Mouse (Mus musculus) kidney, postnatal 0 days (tissue): ENCODE data around the gene Col23a1. TPM values are rescaled to one million over a fixed set of nuclear protein-coding genes. Genes with fewer than 3 reads are reported as not detected.

ENCODE experiments used
- ATAC-seq: fragments of 200-750 bp; cut with Nextera tagmentation; replicated peaks from 2 replicates; pipeline ENCODE4 v1.8.0; 2017; ENCODE audit warnings: low read depth, moderate number of reproducible peaks, moderate TSS enrichment, moderate library complexity; ENCODE audit not compliant: low FRiP score
- DNase-seq: peaks from one replicate; pipeline ENCODE4 v3.0.0-alpha.2; 2016; ENCODE audit warnings: low spot score
- H3K27ac ChIP-seq: fragments of 300-500 bp; sonication (generic); 2 replicates; pipeline ENCODE4 v1.5.1; 2014; ENCODE audit warnings: mild to moderate bottlenecking
- H3K27me3 ChIP-seq: fragments of 300-500 bp; sonication (generic); 2 replicates; pipeline ENCODE4 v1.6.1; 2014; ENCODE audit warnings: low read length, mixed read lengths; ENCODE audit not compliant: insufficient read depth
- H3K36me3 ChIP-seq: fragments of 300-500 bp; sonication (generic); 2 replicates; pipeline ENCODE4 v1.6.1; 2014; ENCODE audit warnings: low read length, mixed read lengths; ENCODE audit not compliant: insufficient read depth
- H3K4me1 ChIP-seq: fragments of 300-500 bp; sonication (generic); replicated peaks from 2 replicates; pipeline ENCODE4 v1.6.1; 2014; ENCODE audit warnings: antibody characterized with exemption, low read length, mixed read lengths; ENCODE audit not compliant: insufficient read depth
- H3K4me2 ChIP-seq: fragments of 300-500 bp; sonication (generic); 2 replicates; pipeline ENCODE4 v1.6.1; 2014; ENCODE audit warnings: mild to moderate bottlenecking, low read length, moderate library complexity, mixed read lengths
- H3K4me3 ChIP-seq: fragments of 300-500 bp; sonication (generic); replicated peaks from 2 replicates; pipeline ENCODE4 v1.5.1; 2014; ENCODE audit warnings: low read depth, low read length
- H3K9ac ChIP-seq: fragments of 300-500 bp; sonication (generic); 2 replicates; pipeline ENCODE4 v1.6.1; 2014; ENCODE audit warnings: low read depth, low read length
- H3K9me3 ChIP-seq: fragments of 300-500 bp; sonication (generic); replicated peaks from 2 replicates; pipeline ENCODE4 v1.6.1; 2016; ENCODE audit warnings: low read length, inconsistent platforms, mixed read lengths
- CTCF ChIP-seq: IDR thresholded peaks from 2 replicates; pipeline ENCODE4 v1.5.1; 2016; ENCODE audit warnings: antibody characterized with exemption, low read depth, mild to moderate bottlenecking, moderate library complexity
- WGBS: fragments of 180-500 bp; shearing (Covaris S2); extraction: QIAGEN DNeasy Blood & Tissue Kit; methylation state at CpG from one replicate; pipeline ENCODE4 v1.1.7; 2014; 5-methylcytosine and 5-hydroxymethylcytosine counted together
- polyA plus RNA-seq: library from polyadenylated mRNA; unstranded; fragments of >200 nt; fragmentation: Nextera tagmentation; extraction: Ambion mirVana; gene quantifications from 2 replicates; pipeline ENCODE4 v1.2.1, GENCODE M21; 2015

The Col23a1 gene
- polyA plus RNA-seq, 1 experiment from 2014 or later = 6.8 TPM

- Histone ChIP-seq H3K27me3 (no peaks in the 10 kb centered on the region), H3K9me3 (no peaks in the 10 kb centered on the region), H3K4me3 (no peak overlapping the region), H3K4me2 (no peak overlapping the region), H3K4me1 (no peaks in the 10 kb centered on the region), H3K9ac (no peak overlapping the region), H3K36me3 (no peaks in the 10 kb centered on the region), H3K27ac (no peak overlapping the region)
- 79% methylated on average over 10 of the region's 10 CpGs for WGBS
- TF ChIP-seq CTCF = no peak
- ATAC-seq (no peak), DNase-seq (no peak)
These were observed 111.9 kb downstream of the Col23a1 start for GRCm38 (mm10) chr11:51401481-51402128.

- Histone ChIP-seq H3K9ac (no peak overlapping the region), H3K27me3 (no peaks in the 10 kb centered on the region), H3K27ac (no peak overlapping the region), H3K4me2 (no peak overlapping the region), H3K4me1 (no peaks in the 10 kb centered on the region), H3K36me3 (no peaks in the 10 kb centered on the region), H3K4me3 (no peak overlapping the region), H3K9me3 (no peaks in the 10 kb centered on the region)
- no peak for DNase-seq
- no peak for TF ChIP-seq CTCF
- WGBS = 78% methylated on average over 2 of the region's 2 CpGs
- ATAC-seq = no peak
These were observed 114.2 kb downstream of the Col23a1 start for GRCm38 (mm10) chr11:51403886-51404285.

GRCm38 (mm10) chr11:51404865-51405440, 115.2 kb downstream of the Col23a1 start:
- H3K36me3 ChIP-seq = no peaks in the 10 kb centered on the region
- no peak overlapping the region for H3K4me2 ChIP-seq
- ATAC-seq (no peak), DNase-seq (no peak)
- TF ChIP-seq CTCF = no peak
- no peaks in the 10 kb centered on the region for H3K27me3 ChIP-seq
- H3K27ac ChIP-seq = no peak overlapping the region
- no peaks in the 10 kb centered on the region for H3K4me1 ChIP-seq
- H3K4me3 ChIP-seq = no peak overlapping the region
- 85% methylated on average over 5 of the region's 5 CpGs for WGBS
- H3K9ac ChIP-seq = no peak overlapping the region
- H3K9me3 ChIP-seq = no peaks in the 10 kb centered on the region

- Histone ChIP-seq H3K9ac (no peak overlapping the region), H3K4me3 (no peak overlapping the region), H3K4me2 (no peak overlapping the region), H3K27ac (no peak overlapping the region), H3K9me3 (no peaks in the 10 kb centered on the region), H3K27me3 (no peaks in the 10 kb centered on the region), H3K36me3 (no peaks in the 10 kb centered on the region), H3K4me1 (no peaks in the 10 kb centered on the region)
- WGBS = 79% methylated on average over 8 of the region's 8 CpGs
- DNase-seq (no peak), ATAC-seq (no peak)
- no peak for TF ChIP-seq CTCF
These were observed 116.8 kb downstream of the Col23a1 start for GRCm38 (mm10) chr11:51406531-51406930.

GRCm38 (mm10) chr11:51407351-51407750, 117.6 kb downstream of the Col23a1 start:
- Histone ChIP-seq H3K4me1 (no peaks in the 10 kb centered on the region), H3K9me3 (no peaks in the 10 kb centered on the region), H3K4me2 (no peak overlapping the region), H3K4me3 (no peak overlapping the region), H3K9ac (no peak overlapping the region), H3K36me3 (no peaks in the 10 kb centered on the region), H3K27me3 (no peaks in the 10 kb centered on the region), H3K27ac (no peak overlapping the region)
- no peak for DNase-seq
- TF ChIP-seq CTCF = no peak
- ATAC-seq = no peak
- 89% methylated on average over 8 of the region's 8 CpGs for WGBS

GRCm38 (mm10) chr11:51410771-51411170, 121.1 kb downstream of the Col23a1 start:
- H3K27me3 ChIP-seq = no peaks in the 10 kb centered on the region
- ATAC-seq (no peak; the same call in 1 of the 2 replicates), DNase-seq (no peak)
- H3K36me3 ChIP-seq = no peaks in the 10 kb centered on the region
- H3K4me2 ChIP-seq = no peak overlapping the region
- H3K4me1 ChIP-seq = no peaks in the 10 kb centered on the region
- H3K9me3 ChIP-seq = no peaks in the 10 kb centered on the region
- WGBS = 65% methylated on average over 12 of the region's 12 CpGs
- TF ChIP-seq CTCF = no peak
- no peak overlapping the region for H3K4me3 ChIP-seq
- H3K27ac ChIP-seq = no peak overlapping the region
- no peak overlapping the region for H3K9ac ChIP-seq
